In genomic region chr12:33083362-33083761, GRCm38 (mm10) we compare ENCODE assay signal across 11 mouse cellular contexts. TPM values are rescaled to one million over a fixed set of nuclear protein-coding genes. Genes with fewer than 3 reads are reported as not detected.
DNase-seq lines count a peak whose midpoint lies in the region; ATAC-seq lines count a peak whose summit lies in the region.
"Had no signal": no experiment of that assay in that cellular context is flagged by ENCODE, and none has a peak within 500 bp of the region (broad histone marks: within the 10 kb centered on the region; RNA-seq: fewer than 3 reads in every experiment).

No protein-coding gene starts in this region.

- no peak overlapping the region for H3K9ac ChIP-seq in liver, embryonic 11.5 days (ENCODE audit: low read depth, low read length)

- no peak overlapping the region for H3K4me2 ChIP-seq in liver, embryonic 11.5 days

- H3K36me3 ChIP-seq in heart, embryonic 10.5 days, result no peaks in the 10 kb centered on the region
- no peaks in the 10 kb centered on the region for H3K36me3 ChIP-seq in liver, embryonic 11.5 days (ENCODE audit: control insufficient read depth, insufficient read depth, low read length)

- WGBS in heart, embryonic 10.5 days, result 51% methylated on average over 5 of the region's 5 CpGs
- WGBS in liver, embryonic 11.5 days, result 69% methylated on average over 5 of the region's 5 CpGs

- H3K9me3 ChIP-seq in heart, embryonic 10.5 days, result no peaks in the 10 kb centered on the region
- no peaks in the 10 kb centered on the region for H3K9me3 ChIP-seq in liver, embryonic 11.5 days (ENCODE audit: control insufficient read depth, low read length)

- no peak for ATAC-seq in liver, embryonic 11.5 days (replicated peaks; ENCODE audit: low FRiP score)

- DNase-seq in heart, adult 18-20 months, result peak; percentile 68 to 83
- no peak for DNase-seq in heart, embryonic 10.5 days (ENCODE audit: low spot score)
- peak; percentile 26 for DNase-seq in adrenal gland, adult 8-10 months
- DNase-seq in heart, postnatal 36 days, result peak; percentile 57
- peak; percentile 69 for DNase-seq in lung, postnatal 25 days (ENCODE audit: low spot score)
- no peak for DNase-seq in cerebellum, adult 18-20 months
- DNase-seq in liver, embryonic 11.5 days (ENCODE audit: low spot score), result no peak
- no peak for DNase-seq in urinary bladder, postnatal 25 days (ENCODE audit: low spot score)
- DNase-seq: thymus, postnatal 14 days had no signal

- peaks cover 11% of the 10 kb centered on the region; the same call in 1 of the 2 replicates for H3K27me3 ChIP-seq in heart, embryonic 10.5 days (ENCODE audit: insufficient read depth, poor library complexity, severe bottlenecking)
- peaks cover 4% of the 10 kb centered on the region; the same call in 1 of the 2 replicates for H3K27me3 ChIP-seq in liver, embryonic 11.5 days (replicated peaks; ENCODE audit: control insufficient read depth, insufficient read depth, low read length)

- H3K4me3 ChIP-seq in heart, embryonic 10.5 days, result no peak overlapping the region
- H3K4me3 ChIP-seq in liver, embryonic 11.5 days (ENCODE audit: low read depth, low read length), result no peak overlapping the region
- H3K4me3 ChIP-seq: erythroblast, embryonic 14.5 days had no signal

- H3K4me1 ChIP-seq in heart, embryonic 10.5 days, result no peaks in the 10 kb centered on the region
- no peaks in the 10 kb centered on the region for H3K4me1 ChIP-seq in liver, embryonic 11.5 days (replicated peaks; ENCODE audit: control insufficient read depth, insufficient read depth, low read length)

- intact Hi-C loops in heart, postnatal 36 days (cut with DNase I), result no loop called here

- no peak overlapping the region for H3K27ac ChIP-seq in heart, embryonic 10.5 days
- H3K27ac ChIP-seq in liver, embryonic 11.5 days (ENCODE audit: low read depth, low read length), result no peak overlapping the region

RNA-seq across cellular contexts. Expression of gene Cdhr3, which starts 9.3 kb away (rescaled TPM):
- total RNA-seq in heart, adult 18-20 months (2021), result under 1 TPM; 0.27 to 0.87 TPM
- polyA plus RNA-seq in heart, embryonic 10.5 days (2016; fragmentation: Nextera tagmentation; extraction: Ambion mirVana), result 0.43 and 0.59 TPM in 2 replicates
- total RNA-seq in adrenal gland, adult 8-10 months (2022), result under 1 TPM in 2 of 4 experiments, not detected in 2; 0.15 to 0.30 TPM
- under 1 TPM in 1 of 2 experiments, not detected in 1; 0.39 TPM for total RNA-seq in heart, postnatal 36 days (2021)
- polyA plus RNA-seq in liver, embryonic 11.5 days (2014; fragmentation: Nextera tagmentation; extraction: Ambion mirVana), result not detected in 2 replicates
- polyA plus RNA-seq: erythroblast, embryonic 14.5 days; large intestine, adult 2 months had no signal

Comparison
In these comparisons a context has a peak if more than half of its experiments do, and no peak if none do; other contexts are left out.
1. DNase-seq: peak in heart, adult 18-20 months (2 of 2), adrenal gland, adult 8-10 months (single experiment), heart, postnatal 36 days (2 of 2) and lung, postnatal 25 days (single experiment); none in heart, embryonic 10.5 days (single experiment), cerebellum, adult 18-20 months (0 of 2), liver, embryonic 11.5 days (single experiment) and urinary bladder, postnatal 25 days (single experiment).